Mouse (Mus musculus): ENCODE measurements around the gene Rabl3.

Rabl3 gene

GRCm38 (mm10) chr16:37591551-37591950, 51.9 kb downstream of the Rabl3 start:
- no peak for DNase-seq (ENCODE audit: inconsistent ontology term)

- DNase-seq (ENCODE audit: inconsistent ontology term), result no peak
Observed at GRCm38 (mm10) chr16:37597412-37597811, 57.7 kb downstream of the Rabl3 start.

- DNase-seq (ENCODE audit: inconsistent ontology term), result no peak
Observed at GRCm38 (mm10) chr16:37598463-37598862, 58.8 kb downstream of the Rabl3 start.

- no peak for DNase-seq (ENCODE audit: inconsistent ontology term)
Observed at GRCm38 (mm10) chr16:37599326-37599725, 59.6 kb downstream of the Rabl3 start.

DNA sequence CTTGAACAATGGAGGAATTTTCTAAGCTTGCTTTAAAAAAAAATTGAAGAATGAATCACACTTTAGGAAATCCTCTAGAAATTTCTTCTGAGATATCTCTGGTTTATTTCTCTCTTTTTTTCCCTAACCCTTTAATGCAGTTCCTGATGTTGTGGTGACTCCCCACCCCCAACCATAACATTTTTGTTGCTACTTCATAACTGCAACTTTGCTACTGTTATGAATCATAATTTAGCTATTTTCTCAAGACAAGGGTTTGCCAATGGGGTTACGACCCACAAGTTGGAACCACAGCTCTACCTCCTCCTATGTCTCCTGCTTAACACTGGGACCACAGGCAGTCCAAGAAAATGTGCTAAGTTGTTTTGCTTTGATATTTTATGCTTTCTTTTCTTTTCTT, 63.7 kb downstream of the Rabl3 start:
- DNase-seq (ENCODE audit: inconsistent ontology term), result peak; percentile 76

DNA sequence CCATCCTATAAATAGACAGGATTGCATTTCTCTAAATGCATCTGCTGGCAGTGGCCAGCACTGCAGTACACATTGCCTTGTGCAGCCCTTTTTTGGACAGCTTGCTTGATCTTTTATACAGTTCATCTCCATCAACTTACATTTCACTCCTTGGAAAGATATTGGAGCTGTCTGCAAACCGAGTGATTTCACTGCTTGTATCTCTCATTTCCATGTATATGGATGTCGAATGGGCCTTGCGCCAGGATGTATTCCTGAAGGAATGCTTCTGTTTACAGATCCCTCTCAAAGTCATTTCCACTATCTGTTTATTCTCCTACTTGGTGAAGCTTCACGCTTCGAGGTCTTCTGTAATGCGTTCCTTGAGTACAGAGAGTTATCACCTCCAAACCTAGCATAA, 64.6 kb downstream of the Rabl3 start:
- DNase-seq (ENCODE audit: inconsistent ontology term), result no peak

GRCm38 (mm10) chr16:37610333-37610732, 70.6 kb downstream of the Rabl3 start:
- DNase-seq (ENCODE audit: inconsistent ontology term), result no peak

GRCm38 (mm10) chr16:37611072-37611471, 71.4 kb downstream of the Rabl3 start:
- DNase-seq (ENCODE audit: inconsistent ontology term), result no peak

- DNase-seq (ENCODE audit: inconsistent ontology term), result no peak
Observed at GRCm38 (mm10) chr16:37612013-37612412, 72.3 kb downstream of the Rabl3 start.

DNA sequence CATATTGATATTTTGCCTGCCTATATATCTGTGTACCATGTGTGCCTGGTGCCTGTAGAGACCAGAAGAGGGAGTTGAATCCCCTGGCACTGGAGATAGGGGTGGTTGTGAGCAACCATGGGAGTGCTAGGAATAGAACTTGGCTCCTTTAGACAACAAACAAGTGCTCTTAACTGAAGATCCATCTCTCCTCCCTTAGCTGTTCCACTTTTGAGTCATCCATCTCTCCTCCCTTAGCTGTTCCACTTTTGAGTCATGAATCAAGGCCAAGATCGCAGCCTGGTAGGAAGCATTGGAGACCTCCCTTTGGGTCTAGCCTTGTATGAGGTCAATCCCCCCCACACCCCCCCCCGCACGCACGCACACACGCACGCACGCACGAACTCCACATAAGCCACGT, 74.9 kb downstream of the Rabl3 start:
- no peak for DNase-seq (ENCODE audit: inconsistent ontology term)

- peak; percentile 9 for DNase-seq (ENCODE audit: inconsistent ontology term)
Observed at GRCm38 (mm10) chr16:37615429-37615828, 75.7 kb downstream of the Rabl3 start.

DNA sequence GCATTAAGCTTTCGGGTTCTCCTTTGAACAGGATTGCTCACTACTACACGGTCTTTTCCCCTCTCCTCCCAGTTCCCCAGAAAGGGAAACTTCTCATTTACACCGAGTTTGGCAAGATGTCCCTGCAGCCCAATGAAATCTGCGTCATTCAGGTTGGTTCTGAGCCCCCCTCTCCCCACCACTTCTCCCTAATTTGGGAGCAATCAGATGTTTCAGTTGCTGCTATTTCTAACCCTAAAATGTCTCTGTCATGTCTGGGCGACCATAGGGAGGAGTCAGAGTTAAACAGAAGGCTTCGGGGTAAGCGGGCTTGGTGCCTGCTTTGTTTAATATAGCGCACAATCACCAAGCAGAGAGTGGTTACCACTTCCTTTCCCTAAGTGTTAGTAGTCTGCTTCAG, 76.4 kb downstream of the Rabl3 start:
- DNase-seq (ENCODE audit: inconsistent ontology term), result no peak

DNA sequence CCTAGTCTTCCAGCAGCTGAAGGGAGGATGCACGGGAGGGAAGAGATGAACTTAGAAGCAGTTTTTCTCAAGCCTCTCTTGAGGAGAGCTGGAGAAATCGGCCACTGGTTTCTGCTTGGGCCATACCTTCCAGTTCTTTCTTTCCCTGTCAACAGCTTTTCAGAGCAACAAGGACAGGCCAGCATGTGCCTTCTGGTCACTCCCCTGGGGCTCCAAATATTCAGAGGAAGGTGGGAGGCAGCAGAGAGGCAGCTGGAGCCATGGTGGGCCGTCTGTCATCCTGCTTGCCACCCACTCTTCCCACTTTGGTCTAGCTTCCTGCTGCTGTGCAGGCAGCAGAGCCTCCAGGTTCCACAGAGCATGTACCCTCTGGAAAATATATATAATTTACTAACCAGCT, 78.0 kb downstream of the Rabl3 start:
- no peak for DNase-seq (ENCODE audit: inconsistent ontology term)

All from Muller cell, postnatal 12 days (primary cell).